Mouse (Mus musculus): Measurements from ENCODE around the gene Ucn3.

The Ucn3 gene

DNA sequence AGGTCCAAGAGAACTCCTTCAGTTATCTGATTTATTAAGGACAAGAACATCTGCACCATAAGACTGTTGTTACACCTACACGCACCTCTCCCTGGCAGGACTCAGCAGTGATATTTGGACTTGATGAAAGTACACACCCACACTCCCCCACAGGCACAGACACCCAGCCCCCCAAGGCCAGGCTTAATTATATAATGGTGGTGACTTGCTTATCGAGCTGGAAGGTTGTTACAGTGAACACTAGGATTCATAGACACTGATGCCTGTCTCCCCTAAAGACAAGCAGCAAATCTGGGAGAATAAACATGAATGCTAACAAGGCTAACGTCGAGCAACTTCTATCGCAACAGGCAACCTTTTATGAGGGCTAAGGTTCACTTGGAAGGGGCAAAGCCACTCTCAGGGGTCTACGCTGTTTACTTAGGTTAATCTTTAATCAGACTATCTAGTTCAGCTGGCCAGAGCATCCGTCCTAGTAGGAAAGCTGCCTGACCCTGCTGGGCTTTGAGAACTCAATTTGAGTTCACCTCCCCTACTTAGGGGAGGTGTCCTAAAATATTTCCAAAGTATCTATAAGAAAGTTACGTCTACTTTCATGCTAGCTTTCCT lies 53.6 kb downstream of the Ucn3 start:
- no peak for DNase-seq
